Mouse (Mus musculus) kidney, postnatal 25 days (tissue): ENCODE data around the gene Psma2.

Source experiments
- DNase-seq, 2 experiments: peaks; one replicate each; pipeline ENCODE4 v3.0.0; 2021; ENCODE audit warnings: mixed read lengths in 2 of 2

The Psma2 gene

GRCm38 (mm10) chr13:14612926-14613529 is at the start of gene Psma2, which contains the start of gene Mrpl32:
Gene Psma2, plus strand, starts transcription at chr13:14613240.
Gene Mrpl32, minus strand, starts transcription at chr13:14613165.
- DNase-seq, result peak; percentile 92 to 98

- no peak for DNase-seq
Observed at GRCm38 (mm10) chr13:14574128-14574527, 38.9 kb upstream of the Psma2 start.

- no peak for DNase-seq
Observed at GRCm38 (mm10) chr13:14580392-14580791, 32.6 kb upstream of the Psma2 start.

- no peak for DNase-seq
Observed at GRCm38 (mm10) chr13:14602744-14603143, 10.3 kb upstream of the Psma2 start.

GRCm38 (mm10) chr13:14607616-14608015 is 5.4 kb upstream of the Psma2 start:
- no peak for DNase-seq

GRCm38 (mm10) chr13:14612463-14612862 is 577 bp upstream of the Psma2 start:
- DNase-seq, result no peak

- no peak for DNase-seq
Observed at GRCm38 (mm10) chr13:14613553-14613952, 513 bp downstream of the Psma2 start.

- DNase-seq, result peak; percentile 64 to 88
Observed at GRCm38 (mm10) chr13:14618724-14619123, 5.7 kb downstream of the Psma2 start.

- DNase-seq, result peak; percentile 98
Observed at GRCm38 (mm10) chr13:14629726-14630641, 16.9 kb downstream of the Psma2 start, which contains the start of gene AW209491. Gene AW209491, plus strand, starts transcription at chr13:14630154.

GRCm38 (mm10) chr13:14639998-14640397 is 27.0 kb downstream of the Psma2 start:
- no peak for DNase-seq

GRCm38 (mm10) chr13:14649301-14649700 is 36.3 kb downstream of the Psma2 start:
- DNase-seq, result peak in 1 of 2 experiments; percentile 51

GRCm38 (mm10) chr13:14667107-14667506 is 54.1 kb downstream of the Psma2 start:
- no peak for DNase-seq

GRCm38 (mm10) chr13:14670342-14670741 is 57.3 kb downstream of the Psma2 start:
- DNase-seq, result peak in 1 of 2 experiments; percentile 19

GRCm38 (mm10) chr13:14688955-14689354 is 75.9 kb downstream of the Psma2 start:
- DNase-seq, result no peak

GRCm38 (mm10) chr13:14716801-14717200 is 103.8 kb downstream of the Psma2 start:
- DNase-seq, result no peak

GRCm38 (mm10) chr13:14717755-14718154 is 104.7 kb downstream of the Psma2 start:
- no peak for DNase-seq
